Mouse (Mus musculus): ENCODE results near the gene P2ry12. TPM values are rescaled to one million over a fixed set of nuclear protein-coding genes. Genes with fewer than 3 reads are reported as not detected.

P2ry12 gene
- polyA plus RNA-seq, 1 experiment from 2014 or later: 2.1 TPM

- Histone ChIP-seq H3K9ac (no peak overlapping the region), H3K27ac (no peak overlapping the region), H3K4me3 (replicated peaks) (no peak overlapping the region), H3K27me3 (no peaks in the 10 kb centered on the region), H3K36me3 (no peaks in the 10 kb centered on the region), H3K9me3 (replicated peaks) (no peaks in the 10 kb centered on the region), H3K4me2 (no peak overlapping the region), H3K4me1 (peaks cover 8% of the 10 kb centered on the region)
- ATAC-seq (replicated peaks; ENCODE audit: low FRiP score): no peak
- WGBS: 96% methylated on average over 9 of the region's 9 CpGs
These were observed 35.0 kb downstream of the P2ry12 start for GRCm38 (mm10) chr3:59227696-59228095.

DNA sequence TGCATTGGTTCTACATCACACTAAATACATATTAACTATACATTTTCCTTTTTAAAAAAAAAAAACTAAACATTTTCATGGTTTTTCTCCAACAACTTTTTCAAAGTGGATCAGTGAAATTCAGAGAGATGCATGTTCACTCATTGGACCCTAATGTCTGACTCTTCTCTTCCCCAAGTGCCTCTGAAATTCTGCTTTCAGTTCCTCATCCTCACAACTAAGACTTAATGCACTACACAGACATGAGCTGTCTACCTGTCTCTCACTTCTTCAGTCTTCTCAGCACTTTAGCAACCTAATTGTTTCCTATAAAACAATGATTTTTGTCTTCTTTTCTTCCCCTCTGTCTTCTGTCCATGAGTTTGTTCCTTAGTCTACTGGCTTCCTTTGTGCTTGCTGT lies 37.3 kb downstream of the P2ry12 start:
- ATAC-seq (replicated peaks; ENCODE audit: low FRiP score): no peak
- Histone ChIP-seq H3K27ac (no peak overlapping the region), H3K27me3 (no peaks in the 10 kb centered on the region), H3K36me3 (no peaks in the 10 kb centered on the region), H3K4me1 (peaks cover 8% of the 10 kb centered on the region), H3K4me3 (replicated peaks) (no peak overlapping the region), H3K4me2 (no peak overlapping the region), H3K9me3 (replicated peaks) (no peaks in the 10 kb centered on the region), H3K9ac (no peak overlapping the region)

GRCm38 (mm10) chr3:59222303-59222702 lies 40.4 kb downstream of the P2ry12 start:
- Histone ChIP-seq H3K4me1 (no peaks in the 10 kb centered on the region), H3K27me3 (no peaks in the 10 kb centered on the region), H3K27ac (no peak overlapping the region), H3K4me3 (replicated peaks) (no peak overlapping the region), H3K9me3 (replicated peaks) (no peaks in the 10 kb centered on the region), H3K9ac (no peak overlapping the region), H3K4me2 (no peak overlapping the region), H3K36me3 (no peaks in the 10 kb centered on the region)
- ATAC-seq (replicated peaks; ENCODE audit: low FRiP score): no peak
- 86% methylated on average over 2 of the region's 2 CpGs for WGBS

GRCm38 (mm10) chr3:59219326-59219725 lies 43.3 kb downstream of the P2ry12 start:
- WGBS: 87% methylated on average over 2 of the region's 2 CpGs
- no peak for ATAC-seq (replicated peaks; ENCODE audit: low FRiP score)
- no peaks in the 10 kb centered on the region for H3K9me3 ChIP-seq (replicated peaks)
- no peak overlapping the region for H3K4me3 ChIP-seq (replicated peaks)
- H3K4me2 ChIP-seq: no peak overlapping the region
- no peak overlapping the region for H3K9ac ChIP-seq
- H3K4me1 ChIP-seq: no peaks in the 10 kb centered on the region
- H3K27me3 ChIP-seq: no peaks in the 10 kb centered on the region
- no peaks in the 10 kb centered on the region for H3K36me3 ChIP-seq
- no peak overlapping the region for H3K27ac ChIP-seq

DNA sequence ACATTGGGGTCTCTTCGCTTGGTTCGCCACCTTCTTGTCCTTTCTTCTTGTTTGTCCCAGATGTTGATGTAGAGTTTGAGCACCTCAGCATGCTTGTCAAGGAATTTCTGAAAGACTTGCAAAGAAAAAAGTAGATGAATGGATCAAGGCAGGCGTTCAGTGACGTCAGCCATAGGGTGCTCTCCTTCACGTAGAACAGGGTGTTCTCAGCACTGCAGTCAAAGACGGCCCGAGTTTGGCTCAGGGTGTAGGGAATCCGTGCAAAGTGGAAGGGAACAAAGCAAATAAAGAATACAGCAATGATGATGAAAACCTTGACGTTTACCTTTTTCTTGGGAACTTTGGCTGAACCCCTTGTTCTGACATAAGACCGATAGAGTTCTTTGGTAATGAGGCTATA lies 45.5 kb downstream of the P2ry12 start:
- Histone ChIP-seq H3K4me3 (replicated peaks) (no peak overlapping the region), H3K9ac (no peak overlapping the region), H3K9me3 (replicated peaks) (no peaks in the 10 kb centered on the region), H3K36me3 (no peaks in the 10 kb centered on the region), H3K27me3 (no peaks in the 10 kb centered on the region), H3K4me2 (no peak overlapping the region), H3K27ac (no peak overlapping the region), H3K4me1 (no peaks in the 10 kb centered on the region)
- WGBS: 94% methylated on average over 10 of the region's 10 CpGs
- no peak for ATAC-seq (replicated peaks; ENCODE audit: low FRiP score)

GRCm38 (mm10) chr3:59212404-59212803 lies 50.3 kb downstream of the P2ry12 start:
- no peak overlapping the region for H3K27ac ChIP-seq
- ATAC-seq (replicated peaks; ENCODE audit: low FRiP score): no peak
- H3K4me1 ChIP-seq: peaks cover 5% of the 10 kb centered on the region

GRCm38 (mm10) chr3:59211784-59212183 lies 50.9 kb downstream of the P2ry12 start:
- H3K9me3 ChIP-seq (replicated peaks): no peaks in the 10 kb centered on the region
- H3K4me1 ChIP-seq: peaks cover 5% of the 10 kb centered on the region
- no peak overlapping the region for H3K27ac ChIP-seq
- ATAC-seq (replicated peaks; ENCODE audit: low FRiP score): no peak
- H3K36me3 ChIP-seq: no peaks in the 10 kb centered on the region
- WGBS: 82% methylated on average over 8 of the region's 8 CpGs
- H3K4me2 ChIP-seq: no peak overlapping the region
- no peak overlapping the region for H3K9ac ChIP-seq
- H3K4me3 ChIP-seq (replicated peaks): no peak overlapping the region
- no peaks in the 10 kb centered on the region for H3K27me3 ChIP-seq

More at GRCm38 (mm10) chr3:59212404-59212803, 50.3 kb downstream of the P2ry12 start:
- Histone ChIP-seq H3K36me3 (no peaks in the 10 kb centered on the region), H3K27me3 (no peaks in the 10 kb centered on the region), H3K9ac (no peak overlapping the region), H3K4me3 (replicated peaks) (no peak overlapping the region), H3K4me2 (no peak overlapping the region), H3K9me3 (replicated peaks) (no peaks in the 10 kb centered on the region)

GRCm38 (mm10) chr3:59210727-59211126 lies 51.9 kb downstream of the P2ry12 start, which contains the start of gene P2ry13:
Gene P2ry13 (minus strand): TSS chr3:59210882.
- WGBS: 91% methylated on average over 6 of the region's 6 CpGs

DNA sequence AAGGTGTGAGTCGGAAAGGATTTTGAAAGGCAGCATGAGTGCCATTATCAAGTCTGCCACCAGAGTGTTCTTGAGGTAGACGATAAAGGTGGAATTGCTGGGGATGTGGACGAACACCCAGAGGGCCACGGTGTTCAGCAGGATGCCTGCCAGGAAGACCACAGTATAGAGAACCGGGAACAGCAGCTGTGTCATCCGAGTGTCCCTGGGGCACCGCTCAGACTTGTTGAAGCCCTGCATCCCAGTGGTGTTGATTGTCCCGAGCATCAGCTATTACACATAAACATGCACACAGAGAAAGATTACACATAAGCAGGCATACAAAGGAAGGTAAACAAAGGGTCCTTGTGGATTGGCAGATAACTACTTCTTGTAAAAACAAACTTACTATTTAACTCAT lies 52.6 kb downstream of the P2ry12 start:
- ATAC-seq (replicated peaks; ENCODE audit: low FRiP score): no peak
- H3K36me3 ChIP-seq: no peaks in the 10 kb centered on the region
- peaks cover 5% of the 10 kb centered on the region for H3K4me1 ChIP-seq
- no peak overlapping the region for H3K4me2 ChIP-seq
- no peak overlapping the region for H3K27ac ChIP-seq
- WGBS: 75% methylated on average over 8 of the region's 8 CpGs
- H3K4me3 ChIP-seq (replicated peaks): no peak overlapping the region
- H3K9me3 ChIP-seq (replicated peaks): no peaks in the 10 kb centered on the region
- H3K27me3 ChIP-seq: no peaks in the 10 kb centered on the region
- no peak overlapping the region for H3K9ac ChIP-seq

More at GRCm38 (mm10) chr3:59210727-59211126, 51.9 kb downstream of the P2ry12 start, which contains the start of gene P2ry13:
- Histone ChIP-seq H3K27me3 (no peaks in the 10 kb centered on the region), H3K4me1 (peaks cover 5% of the 10 kb centered on the region), H3K9me3 (replicated peaks) (no peaks in the 10 kb centered on the region), H3K4me2 (no peak within 1 kb of the TSS), H3K27ac (no peak within 1 kb of the TSS), H3K9ac (no peak within 1 kb of the TSS), H3K4me3 (replicated peaks) (no peak within 1 kb of the TSS), H3K36me3 (no peaks in the 10 kb centered on the region)
- ATAC-seq (replicated peaks; ENCODE audit: low FRiP score): no peak

- no peaks in the 10 kb centered on the region for H3K27me3 ChIP-seq
- H3K4me1 ChIP-seq: peaks cover 5% of the 10 kb centered on the region
- no peak overlapping the region for H3K27ac ChIP-seq
- no peak overlapping the region for H3K4me2 ChIP-seq
- H3K9me3 ChIP-seq (replicated peaks): no peaks in the 10 kb centered on the region
- no peaks in the 10 kb centered on the region for H3K36me3 ChIP-seq
- ATAC-seq (replicated peaks; ENCODE audit: low FRiP score): peak; percentile 54; the same call in 1 of the 2 replicates
- H3K9ac ChIP-seq: no peak overlapping the region
- H3K4me3 ChIP-seq (replicated peaks): no peak overlapping the region
- WGBS: 67% methylated on average over 4 of the region's 4 CpGs
These were observed 53.8 kb downstream of the P2ry12 start for GRCm38 (mm10) chr3:59208650-59209548.

GRCm38 (mm10) chr3:59205941-59206340 lies 56.7 kb downstream of the P2ry12 start:
- H3K4me3 ChIP-seq (replicated peaks): no peak overlapping the region
- no peak overlapping the region for H3K27ac ChIP-seq
- no peak overlapping the region for H3K9ac ChIP-seq
- WGBS: 63% methylated on average over 4 of the region's 4 CpGs
- H3K4me1 ChIP-seq: peaks cover 5% of the 10 kb centered on the region
- no peak for ATAC-seq (replicated peaks; ENCODE audit: low FRiP score)
- H3K27me3 ChIP-seq: no peaks in the 10 kb centered on the region
- H3K36me3 ChIP-seq: no peaks in the 10 kb centered on the region
- H3K9me3 ChIP-seq (replicated peaks): no peaks in the 10 kb centered on the region
- H3K4me2 ChIP-seq: no peak overlapping the region

DNA sequence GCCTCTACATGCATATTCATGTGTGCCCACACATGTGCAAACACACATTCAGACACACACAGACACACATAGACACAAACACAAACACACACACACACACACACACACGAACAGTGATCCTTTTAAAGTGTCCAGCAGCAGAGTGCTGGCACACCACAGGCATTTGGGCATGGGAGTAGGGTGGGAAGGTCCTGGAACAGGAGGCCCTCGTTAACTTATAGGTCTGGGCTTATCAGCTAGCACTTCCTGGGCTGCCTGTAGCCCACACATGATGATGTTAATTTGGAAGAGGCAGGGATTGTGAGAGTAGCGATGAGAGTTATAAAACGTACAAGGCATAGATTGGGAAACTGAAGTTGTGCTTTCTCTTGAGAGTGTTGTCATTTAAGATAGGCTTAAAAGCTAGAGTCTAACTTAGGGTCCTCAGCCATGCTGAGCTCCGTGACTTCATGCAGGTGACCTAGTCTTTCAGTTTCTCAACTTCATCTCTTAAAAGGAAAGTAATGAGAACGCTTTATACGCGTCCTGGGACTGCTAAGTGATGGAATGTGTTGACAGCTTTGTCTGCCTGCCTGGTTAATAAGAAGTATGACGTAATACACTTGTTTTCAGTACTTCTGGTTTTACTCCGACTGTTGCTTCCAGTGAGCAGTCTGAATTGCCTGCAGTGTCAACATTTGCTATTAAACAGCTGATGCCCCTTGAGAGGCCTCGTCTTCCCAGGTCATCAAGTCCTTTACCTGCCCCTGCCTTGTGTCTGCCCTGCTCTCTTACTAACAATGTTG lies 57.8 kb downstream of the P2ry12 start:
- Histone ChIP-seq H3K27me3 (no peaks in the 10 kb centered on the region), H3K9me3 (replicated peaks) (no peaks in the 10 kb centered on the region), H3K27ac (no peak overlapping the region), H3K4me3 (replicated peaks) (no peak overlapping the region), H3K4me2 (no peak overlapping the region), H3K4me1 (peaks cover 5% of the 10 kb centered on the region), H3K36me3 (no peaks in the 10 kb centered on the region), H3K9ac (no peak overlapping the region)
- no peak for ATAC-seq (replicated peaks; ENCODE audit: low FRiP score)
- WGBS: 73% methylated on average over 11 of the region's 11 CpGs

Data from kidney, embryonic 15.5 days (tissue).